Mouse (Mus musculus) limb, embryonic 13.5 days (tissue): Measurements from ENCODE around the gene Spi1. TPM values are rescaled to one million over a fixed set of nuclear protein-coding genes. Genes with fewer than 3 reads are reported as not detected.

Experiments used
- ATAC-seq: fragments of 200-750 bp; cut with Nextera tagmentation; 2 replicates; pipeline ENCODE4 v1.8.0; 2017; ENCODE audit warnings: low read depth, moderate number of reproducible peaks, moderate TSS enrichment; ENCODE audit not compliant: low FRiP score
- H3K27ac ChIP-seq: fragments of 300-500 bp; sonication (generic); 2 replicates; pipeline ENCODE4 v1.5.1; 2015; ENCODE audit warnings: inconsistent platforms, mild to moderate bottlenecking, moderate library complexity
- H3K27me3 ChIP-seq: fragments of 300-500 bp; sonication (generic); 2 replicates; pipeline ENCODE4 v1.6.1; 2015; ENCODE audit warnings: mild to moderate bottlenecking, inconsistent platforms
- H3K36me3 ChIP-seq: fragments of 300-500 bp; sonication (generic); 2 replicates; pipeline ENCODE4 v1.6.1; 2015; ENCODE audit warnings: inconsistent platforms, mild to moderate bottlenecking, moderate library complexity
- H3K4me1 ChIP-seq: fragments of 300-500 bp; sonication (generic); 2 replicates; pipeline ENCODE4 v1.6.1; 2015; ENCODE audit warnings: inconsistent platforms
- H3K4me2 ChIP-seq: fragments of 300-500 bp; sonication (generic); replicated peaks from 2 replicates; pipeline ENCODE4 v1.6.1; 2015; ENCODE audit warnings: inconsistent platforms, mild to moderate bottlenecking, moderate library complexity
- H3K4me3 ChIP-seq: fragments of 300-500 bp; sonication (generic); 2 replicates; pipeline ENCODE4 v1.5.1; 2015; ENCODE audit warnings: moderate library complexity, mild to moderate bottlenecking, inconsistent platforms
- H3K9ac ChIP-seq: fragments of 300-500 bp; sonication (generic); 2 replicates; pipeline ENCODE4 v1.6.1; 2015; ENCODE audit warnings: mild to moderate bottlenecking, inconsistent platforms
- H3K9me3 ChIP-seq: fragments of 300-500 bp; sonication (generic); 2 replicates; pipeline ENCODE4 v1.6.1; 2016; ENCODE audit warnings: inconsistent platforms
- WGBS: fragments of 180-500 bp; shearing (Covaris S2); methylation state at CpG from one replicate; pipeline ENCODE4 v1.1.7; 2015; 5-methylcytosine and 5-hydroxymethylcytosine counted together
- polyA plus RNA-seq: library from polyadenylated mRNA; unstranded; fragments of >200 nt; fragmentation: Nextera tagmentation; extraction: Ambion mirVana; gene quantifications from 2 replicates; pipeline ENCODE4 v1.2.1, GENCODE M21; 2015

Gene Spi1
- polyA plus RNA-seq, 1 experiment from 2014 or later = 6.0 TPM

GRCm38 (mm10) chr2:91069306-91070000 is 12.7 kb upstream of the Spi1 start:
- Histone ChIP-seq H3K27me3 (no peaks in the 10 kb centered on the region), H3K9ac (peak overlapping the region; percentile 73), H3K4me2 (peak overlapping the region; percentile 79), H3K4me3 (peak overlapping the region; percentile 65), H3K9me3 (no peaks in the 10 kb centered on the region), H3K36me3 (peaks cover 33% of the 10 kb centered on the region), H3K4me1 (peaks cover 20% of the 10 kb centered on the region), H3K27ac (peak overlapping the region; percentile 73)
- WGBS = 8% methylated on average over 14 of the region's 14 CpGs
- ATAC-seq = peak; percentile 4

- peak within 1 kb of the TSS; percentile 73 for H3K27ac ChIP-seq
- H3K4me3 ChIP-seq = peak within 1 kb of the TSS; percentile 65
- ATAC-seq = peak; percentile 96
- no peaks in the 10 kb centered on the region for H3K9me3 ChIP-seq
- peak within 1 kb of the TSS; percentile 73 for H3K9ac ChIP-seq
- H3K4me1 ChIP-seq = peaks cover 20% of the 10 kb centered on the region
- peak within 1 kb of the TSS; percentile 79 for H3K4me2 ChIP-seq
- peaks cover 25% of the 10 kb centered on the region for H3K36me3 ChIP-seq
- under 1% methylated on average over 60 of the region's 69 CpGs for WGBS
- no peaks in the 10 kb centered on the region for H3K27me3 ChIP-seq
These were observed 12.0 kb upstream of the Spi1 start, which contains the start of gene Slc39a13 for GRCm38 (mm10) chr2:91070076-91070800. TSS of gene Slc39a13 (minus strand) at chr2:91070417.

- no peaks in the 10 kb centered on the region for H3K27me3 ChIP-seq
- 81% methylated on average over 10 of the region's 10 CpGs for WGBS
- no peaks in the 10 kb centered on the region for H3K9me3 ChIP-seq
- peak overlapping the region; percentile 79 for H3K4me2 ChIP-seq
- H3K27ac ChIP-seq = peak overlapping the region; percentile 73
- H3K9ac ChIP-seq = peak overlapping the region; percentile 73
- peak overlapping the region; percentile 65 for H3K4me3 ChIP-seq
- peaks cover 20% of the 10 kb centered on the region for H3K4me1 ChIP-seq
- no peak for ATAC-seq
- peaks cover 17% of the 10 kb centered on the region for H3K36me3 ChIP-seq
These were observed 11.1 kb upstream of the Spi1 start for GRCm38 (mm10) chr2:91071059-91071458.

GRCm38 (mm10) chr2:91072092-91072491 is 10.1 kb upstream of the Spi1 start:
- Histone ChIP-seq H3K4me1 (peaks cover 20% of the 10 kb centered on the region), H3K27me3 (no peaks in the 10 kb centered on the region), H3K4me3 (no peak overlapping the region), H3K36me3 (peaks cover 7% of the 10 kb centered on the region), H3K9ac (no peak overlapping the region), H3K27ac (no peak overlapping the region), H3K4me2 (no peak overlapping the region), H3K9me3 (no peaks in the 10 kb centered on the region)
- 31% methylated on average over 1 of the region's 1 CpGs for WGBS
- no peak for ATAC-seq

GRCm38 (mm10) chr2:91077957-91078313 is 4.3 kb upstream of the Spi1 start:
- no peak for ATAC-seq
- H3K9me3 ChIP-seq = no peaks in the 10 kb centered on the region
- H3K9ac ChIP-seq = no peak overlapping the region
- H3K27me3 ChIP-seq = no peaks in the 10 kb centered on the region
- H3K4me2 ChIP-seq = peak overlapping the region; percentile 92
- WGBS = 10% methylated on average over 12 of the region's 12 CpGs
- peaks cover 6% of the 10 kb centered on the region; the same call in 1 of the 2 replicates for H3K4me1 ChIP-seq
- H3K36me3 ChIP-seq = no peaks in the 10 kb centered on the region
- peak overlapping the region; percentile 57 for H3K4me3 ChIP-seq
- no peak overlapping the region; the same call in 1 of the 2 replicates for H3K27ac ChIP-seq

GRCm38 (mm10) chr2:91078314-91079025 is 3.7 kb upstream of the Spi1 start:
- peak; percentile 70 for ATAC-seq
- H3K9me3 ChIP-seq = no peaks in the 10 kb centered on the region
- H3K27me3 ChIP-seq = no peaks in the 10 kb centered on the region
- peaks cover 6% of the 10 kb centered on the region; the same call in 1 of the 2 replicates for H3K4me1 ChIP-seq
- no peaks in the 10 kb centered on the region for H3K36me3 ChIP-seq
- peak overlapping the region; percentile 92 for H3K4me2 ChIP-seq
- peak overlapping the region; percentile 57 for H3K4me3 ChIP-seq
- H3K27ac ChIP-seq = no peak overlapping the region
- peak overlapping the region; percentile 77 for H3K9ac ChIP-seq
- WGBS = under 1% methylated on average over 26 of the region's 36 CpGs

GRCm38 (mm10) chr2:91079026-91079384 is 3.2 kb upstream of the Spi1 start:
- no peak for ATAC-seq
- no peak overlapping the region for H3K27ac ChIP-seq

GRCm38 (mm10) chr2:91080784-91081513 is 1.2 kb upstream of the Spi1 start:
- no peak overlapping the region for H3K4me3 ChIP-seq
- H3K9me3 ChIP-seq = no peaks in the 10 kb centered on the region
- no peaks in the 10 kb centered on the region for H3K27me3 ChIP-seq
- H3K27ac ChIP-seq = no peak overlapping the region
- ATAC-seq = no peak
- H3K4me1 ChIP-seq = peaks cover 6% of the 10 kb centered on the region; the same call in 1 of the 2 replicates
- H3K36me3 ChIP-seq = no peaks in the 10 kb centered on the region
- H3K4me2 ChIP-seq = no peak overlapping the region
- WGBS = 77% methylated on average over 8 of the region's 8 CpGs
- no peak overlapping the region for H3K9ac ChIP-seq

More at GRCm38 (mm10) chr2:91079026-91079384, 3.2 kb upstream of the Spi1 start:
- no peaks in the 10 kb centered on the region for H3K9me3 ChIP-seq
- H3K4me2 ChIP-seq = peak overlapping the region; percentile 92
- H3K9ac ChIP-seq = peak overlapping the region; percentile 77
- no peaks in the 10 kb centered on the region for H3K27me3 ChIP-seq
- 33% methylated on average over 5 of the region's 5 CpGs for whole genome bisulfite sequencing
- H3K4me1 ChIP-seq = peaks cover 6% of the 10 kb centered on the region; the same call in 1 of the 2 replicates
- H3K36me3 ChIP-seq = no peaks in the 10 kb centered on the region
- H3K4me3 ChIP-seq = peak overlapping the region; percentile 57

- ATAC-seq = no peak
- Histone ChIP-seq H3K9ac (no peak overlapping the region), H3K27me3 (peaks cover 2% of the 10 kb centered on the region; the same call in 1 of the 2 replicates), H3K27ac (no peak overlapping the region), H3K36me3 (no peaks in the 10 kb centered on the region), H3K4me1 (peaks cover 6% of the 10 kb centered on the region; the same call in 1 of the 2 replicates), H3K4me2 (no peak overlapping the region), H3K4me3 (no peak overlapping the region), H3K9me3 (no peaks in the 10 kb centered on the region)
- 63% methylated on average over 11 of the region's 11 CpGs for WGBS
These were observed 654 bp downstream of the Spi1 start for GRCm38 (mm10) chr2:91082844-91083243.

- ATAC-seq = no peak
These were observed 1.3 kb downstream of the Spi1 start for GRCm38 (mm10) chr2:91083366-91083940.

GRCm38 (mm10) chr2:91084179-91084820 is 2.1 kb downstream of the Spi1 start:
- WGBS = 77% methylated on average over 15 of the region's 15 CpGs
- Histone ChIP-seq H3K9me3 (no peaks in the 10 kb centered on the region), H3K4me1 (no peaks in the 10 kb centered on the region), H3K4me3 (no peak overlapping the region), H3K9ac (no peak overlapping the region), H3K36me3 (no peaks in the 10 kb centered on the region), H3K27me3 (peaks cover 2% of the 10 kb centered on the region; the same call in 1 of the 2 replicates), H3K4me2 (no peak overlapping the region), H3K27ac (no peak overlapping the region)
- no peak for ATAC-seq

More at GRCm38 (mm10) chr2:91083366-91083940, 1.3 kb downstream of the Spi1 start:
- H3K9ac ChIP-seq = no peak overlapping the region
- H3K9me3 ChIP-seq = no peaks in the 10 kb centered on the region
- H3K27me3 ChIP-seq = peaks cover 2% of the 10 kb centered on the region; the same call in 1 of the 2 replicates
- no peak overlapping the region for H3K4me2 ChIP-seq
- no peak overlapping the region for H3K27ac ChIP-seq
- no peaks in the 10 kb centered on the region for H3K36me3 ChIP-seq
- WGBS = 63% methylated on average over 1 of the region's 1 CpGs
- no peak overlapping the region for H3K4me3 ChIP-seq
- peaks cover 6% of the 10 kb centered on the region; the same call in 1 of the 2 replicates for H3K4me1 ChIP-seq
